Mouse (Mus musculus) neural tube, embryonic 12.5 days (tissue): ENCODE results near the gene Med28. TPM values are rescaled to one million over a fixed set of nuclear protein-coding genes. Genes with fewer than 3 reads are reported as not detected.

Experiments used
- ATAC-seq: fragments of 200-750 bp; cut with Nextera tagmentation; 2 replicates; pipeline ENCODE4 v1.8.0; 2017; ENCODE audit warnings: low read depth, mild to moderate bottlenecking, moderate TSS enrichment, moderate library complexity; ENCODE audit not compliant: low FRiP score
- H3K27ac ChIP-seq: fragments of 300-500 bp; sonication (generic); 2 replicates; pipeline ENCODE4 v1.5.1; 2016
- H3K27me3 ChIP-seq: fragments of 300-500 bp; sonication (generic); replicated peaks from 2 replicates; pipeline ENCODE4 v1.6.1; 2016; ENCODE audit warnings: mild to moderate bottlenecking
- H3K36me3 ChIP-seq: fragments of 300-500 bp; sonication (generic); 2 replicates; pipeline ENCODE4 v1.6.1; 2016; ENCODE audit warnings: mild to moderate bottlenecking
- H3K4me1 ChIP-seq: fragments of 300-500 bp; sonication (generic); 2 replicates; pipeline ENCODE4 v1.6.1; 2016
- H3K4me2 ChIP-seq: fragments of 300-500 bp; sonication (generic); replicated peaks from 2 replicates; pipeline ENCODE4 v1.6.1; 2016; ENCODE audit warnings: mild to moderate bottlenecking
- H3K4me3 ChIP-seq: fragments of 300-500 bp; sonication (generic); 2 replicates; pipeline ENCODE4 v1.5.1; 2016
- H3K9ac ChIP-seq: fragments of 300-500 bp; sonication (generic); 2 replicates; pipeline ENCODE4 v1.6.1; 2016; ENCODE audit warnings: mild to moderate bottlenecking
- H3K9me3 ChIP-seq: fragments of 300-500 bp; sonication (generic); 2 replicates; pipeline ENCODE4 v1.6.1; 2016; ENCODE audit warnings: mild to moderate bottlenecking
- WGBS: fragments of 180-500 bp; shearing (Covaris S2); methylation state at CpG from one replicate; pipeline ENCODE4 v1.1.7; 2016; 5-methylcytosine and 5-hydroxymethylcytosine counted together
- polyA plus RNA-seq: library from polyadenylated mRNA; unstranded; fragments of >200 nt; fragmentation: Nextera tagmentation; extraction: Ambion mirVana; gene quantifications from 2 replicates; pipeline ENCODE4 v1.2.1, GENCODE M21; 2016

Gene Med28
- polyA plus RNA-seq, 1 experiment from 2014 or later: 257 TPM

DNA sequence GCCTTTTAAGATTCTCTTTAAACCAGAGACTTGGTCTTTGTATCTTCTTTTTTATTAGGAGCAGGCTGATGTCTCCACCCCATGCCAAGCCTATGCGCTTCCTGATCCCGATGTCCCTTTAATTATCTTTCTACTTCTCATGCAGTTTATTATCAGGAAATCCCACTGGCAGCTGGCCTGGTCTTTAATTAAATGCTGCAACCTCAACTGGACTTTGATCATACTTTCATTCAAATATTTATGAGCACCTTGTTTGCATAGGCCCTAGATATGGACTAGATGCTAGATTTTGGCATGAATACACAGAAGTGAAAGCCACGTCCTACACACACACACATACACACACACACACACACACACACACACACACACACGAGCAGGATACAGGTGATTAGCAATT lies 28.3 kb upstream of the Med28 start:
- no peak for ATAC-seq
- Histone ChIP-seq H3K27me3 (no peaks in the 10 kb centered on the region), H3K4me2 (no peak overlapping the region), H3K4me3 (no peak overlapping the region), H3K9me3 (no peaks in the 10 kb centered on the region), H3K27ac (no peak overlapping the region), H3K36me3 (peaks cover 3% of the 10 kb centered on the region; the same call in 1 of the 2 replicates), H3K9ac (no peak overlapping the region), H3K4me1 (peaks cover 7% of the 10 kb centered on the region; the same call in 1 of the 2 replicates)
- 77% methylated on average over 4 of the region's 4 CpGs for WGBS

DNA sequence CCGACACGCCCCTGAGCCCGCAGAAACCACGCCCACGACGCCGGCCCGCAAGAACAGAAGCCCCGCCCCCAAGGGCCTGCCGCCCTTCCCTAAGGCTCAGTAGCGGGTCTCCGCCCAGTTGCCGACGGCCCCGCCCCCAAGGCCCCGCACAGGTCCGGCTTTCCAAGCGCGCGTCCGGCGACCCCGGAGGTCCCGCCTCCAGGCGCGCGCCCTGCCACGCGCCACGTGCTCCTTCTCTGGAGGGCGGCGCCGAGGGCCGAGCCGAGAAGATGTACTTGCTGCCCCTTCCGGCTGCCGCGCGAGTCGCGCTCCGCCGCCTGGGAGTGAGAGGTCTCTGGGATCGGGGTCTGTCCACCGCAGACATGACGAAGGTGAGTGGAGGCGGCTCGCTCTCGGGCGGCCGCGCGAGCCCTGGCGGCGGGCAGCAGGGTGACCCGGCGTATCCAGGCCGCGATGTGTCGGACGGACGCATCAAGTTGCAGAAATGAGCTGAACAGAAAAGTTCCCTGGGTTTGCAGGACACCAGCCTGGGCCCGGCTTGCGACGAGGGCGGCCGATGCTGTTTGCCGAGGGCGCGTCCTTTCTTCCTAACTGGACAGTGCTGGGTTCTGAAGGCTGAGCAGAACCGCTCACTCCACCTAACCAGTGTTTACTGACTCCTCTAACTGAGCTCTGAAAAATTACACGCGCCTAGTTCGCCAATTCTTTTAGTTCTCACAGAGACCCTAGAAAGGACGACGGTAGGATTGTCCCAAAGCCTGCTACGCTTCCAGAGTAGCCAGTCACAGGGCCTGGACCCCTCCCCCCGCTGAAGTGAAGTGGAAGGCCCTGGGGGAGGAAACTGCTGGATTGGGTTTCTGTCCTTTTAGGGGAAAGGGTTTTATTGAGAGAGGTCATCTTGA lies 26.6 kb upstream of the Med28 start, which contains the start of gene Lap3:
Lap3 (plus strand) TSS at position 184 of the 902 bp plus-strand sequence.
- H3K4me3 ChIP-seq: peak within 1 kb of the TSS; percentile 58
- no peaks in the 10 kb centered on the region for H3K27me3 ChIP-seq
- H3K36me3 ChIP-seq: peaks cover 17% of the 10 kb centered on the region
- WGBS: under 1% methylated on average over 78 of the region's 78 CpGs
- H3K9me3 ChIP-seq: no peaks in the 10 kb centered on the region
- H3K4me1 ChIP-seq: peaks cover 7% of the 10 kb centered on the region; the same call in 1 of the 2 replicates
- peak; percentile 96 for ATAC-seq
- peak within 1 kb of the TSS; percentile 61 for H3K9ac ChIP-seq
- H3K27ac ChIP-seq: no peak within 1 kb of the TSS
- H3K4me2 ChIP-seq: peak within 1 kb of the TSS; percentile 76

GRCm38 (mm10) chr5:45494093-45494755 lies 25.8 kb upstream of the Med28 start:
- H3K9ac ChIP-seq: peak overlapping the region; percentile 61
- peak overlapping the region; percentile 76 for H3K4me2 ChIP-seq
- WGBS: 61% methylated on average over 9 of the region's 9 CpGs
- ATAC-seq: no peak
- H3K4me3 ChIP-seq: peak overlapping the region; percentile 58
- peaks cover 7% of the 10 kb centered on the region; the same call in 1 of the 2 replicates for H3K4me1 ChIP-seq
- no peaks in the 10 kb centered on the region for H3K27me3 ChIP-seq
- H3K27ac ChIP-seq: no peak overlapping the region
- H3K36me3 ChIP-seq: peaks cover 24% of the 10 kb centered on the region
- H3K9me3 ChIP-seq: no peaks in the 10 kb centered on the region

- Histone ChIP-seq H3K36me3 (peaks cover 27% of the 10 kb centered on the region), H3K4me3 (no peak overlapping the region), H3K27ac (no peak overlapping the region), H3K4me2 (no peak overlapping the region), H3K9ac (no peak overlapping the region), H3K9me3 (no peaks in the 10 kb centered on the region), H3K27me3 (no peaks in the 10 kb centered on the region), H3K4me1 (peaks cover 7% of the 10 kb centered on the region; the same call in 1 of the 2 replicates)
- WGBS: 96% methylated on average over 3 of the region's 3 CpGs
- no peak for ATAC-seq
These were observed 24.5 kb upstream of the Med28 start for GRCm38 (mm10) chr5:45495429-45495975.

DNA sequence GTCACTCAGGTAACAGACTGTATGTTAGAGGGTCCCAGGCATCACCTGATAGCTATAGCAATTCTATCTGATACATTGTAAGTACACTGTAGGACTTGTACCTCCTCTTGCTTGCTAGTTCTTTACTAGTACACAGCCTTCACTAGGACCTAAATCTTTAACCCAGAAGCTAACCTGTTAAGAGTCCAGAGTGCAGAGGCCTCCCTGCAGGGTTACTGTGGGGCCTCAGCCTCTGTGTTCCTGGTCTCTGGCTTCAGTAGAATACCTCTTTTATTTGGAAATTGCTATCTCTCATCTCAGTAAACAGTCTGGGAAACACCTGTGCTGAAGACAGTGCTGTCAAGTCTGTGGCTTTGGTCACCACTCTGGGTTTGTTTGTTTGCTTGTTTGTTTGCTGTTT lies 24.0 kb upstream of the Med28 start:
- Histone ChIP-seq H3K4me3 (no peak overlapping the region), H3K27me3 (no peaks in the 10 kb centered on the region), H3K9me3 (no peaks in the 10 kb centered on the region), H3K27ac (no peak overlapping the region), H3K4me1 (peaks cover 7% of the 10 kb centered on the region; the same call in 1 of the 2 replicates), H3K9ac (no peak overlapping the region), H3K4me2 (no peak overlapping the region), H3K36me3 (peaks cover 27% of the 10 kb centered on the region)
- no peak for ATAC-seq

- H3K4me2 ChIP-seq: no peak overlapping the region
- no peak overlapping the region for H3K9ac ChIP-seq
- no peak overlapping the region for H3K4me3 ChIP-seq
- H3K27me3 ChIP-seq: no peaks in the 10 kb centered on the region
- H3K27ac ChIP-seq: no peak overlapping the region
- 92% methylated on average over 4 of the region's 4 CpGs for WGBS
- H3K4me1 ChIP-seq: peaks cover 7% of the 10 kb centered on the region; the same call in 1 of the 2 replicates
- peaks cover 27% of the 10 kb centered on the region for H3K36me3 ChIP-seq
- no peaks in the 10 kb centered on the region for H3K9me3 ChIP-seq
- no peak for ATAC-seq
These were observed 23.6 kb upstream of the Med28 start for GRCm38 (mm10) chr5:45496479-45496878.

DNA sequence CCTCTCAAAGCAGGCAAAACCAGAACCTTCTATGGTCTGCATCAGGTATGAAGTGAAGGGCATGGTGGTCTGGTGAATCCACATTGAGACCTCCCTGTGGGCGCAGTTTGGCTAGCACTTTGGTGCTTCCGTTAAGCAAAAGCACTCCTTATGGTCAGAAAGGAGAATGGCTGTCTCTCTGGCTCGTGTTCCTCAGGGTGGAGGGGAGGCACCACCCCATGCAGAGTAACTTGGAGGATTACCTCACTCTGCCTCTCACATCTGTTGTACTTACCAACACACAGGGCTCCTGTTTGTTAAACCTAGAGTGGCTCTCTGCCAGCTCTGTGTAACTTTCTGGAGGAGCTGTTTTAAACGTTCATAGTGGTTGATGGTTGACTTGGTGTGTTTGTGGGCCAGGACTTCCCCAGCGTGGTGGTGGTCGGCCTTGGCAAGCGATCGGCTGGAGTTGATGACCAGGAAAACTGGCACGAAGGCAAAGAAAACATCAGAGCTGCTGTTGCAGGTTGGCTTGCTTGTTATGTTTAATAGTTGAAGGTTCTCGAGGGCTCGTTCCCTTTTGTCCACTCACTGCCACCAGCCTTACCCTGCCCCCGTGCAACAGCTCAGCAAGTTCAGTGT lies 23.0 kb upstream of the Med28 start:
- H3K4me2 ChIP-seq: no peak overlapping the region
- no peaks in the 10 kb centered on the region for H3K27me3 ChIP-seq
- no peaks in the 10 kb centered on the region for H3K9me3 ChIP-seq
- H3K9ac ChIP-seq: no peak overlapping the region
- H3K27ac ChIP-seq: no peak overlapping the region
- WGBS: 93% methylated on average over 12 of the region's 12 CpGs
- no peak for ATAC-seq
- H3K4me3 ChIP-seq: no peak overlapping the region
- peaks cover 31% of the 10 kb centered on the region for H3K36me3 ChIP-seq
- peaks cover 7% of the 10 kb centered on the region; the same call in 1 of the 2 replicates for H3K4me1 ChIP-seq

- H3K9ac ChIP-seq: no peak overlapping the region
- no peaks in the 10 kb centered on the region for H3K9me3 ChIP-seq
- H3K36me3 ChIP-seq: peaks cover 31% of the 10 kb centered on the region
- H3K27me3 ChIP-seq: no peaks in the 10 kb centered on the region
- no peak for ATAC-seq
- 96% methylated on average over 5 of the region's 5 CpGs for WGBS
- H3K4me3 ChIP-seq: no peak overlapping the region
- H3K4me2 ChIP-seq: no peak overlapping the region
- H3K27ac ChIP-seq: no peak overlapping the region
- H3K4me1 ChIP-seq: peaks cover 7% of the 10 kb centered on the region; the same call in 1 of the 2 replicates
These were observed 22.5 kb upstream of the Med28 start for GRCm38 (mm10) chr5:45497564-45497963.

- WGBS: 83% methylated on average over 7 of the region's 7 CpGs
- Histone ChIP-seq H3K27ac (no peak overlapping the region), H3K27me3 (no peaks in the 10 kb centered on the region), H3K9ac (no peak overlapping the region), H3K36me3 (peaks cover 48% of the 10 kb centered on the region), H3K4me3 (no peak overlapping the region), H3K9me3 (no peaks in the 10 kb centered on the region), H3K4me2 (no peak overlapping the region), H3K4me1 (no peaks in the 10 kb centered on the region)
- no peak for ATAC-seq
These were observed 10.0 kb upstream of the Med28 start for GRCm38 (mm10) chr5:45510071-45510470.

- Histone ChIP-seq H3K4me1 (no peaks in the 10 kb centered on the region), H3K27ac (no peak overlapping the region), H3K9me3 (no peaks in the 10 kb centered on the region), H3K4me2 (no peak overlapping the region), H3K9ac (no peak overlapping the region), H3K36me3 (peaks cover 24% of the 10 kb centered on the region), H3K4me3 (no peak overlapping the region), H3K27me3 (no peaks in the 10 kb centered on the region)
- no peak for ATAC-seq
- 88% methylated on average over 6 of the region's 6 CpGs for WGBS
These were observed 7.1 kb upstream of the Med28 start for GRCm38 (mm10) chr5:45512908-45513307.

DNA sequence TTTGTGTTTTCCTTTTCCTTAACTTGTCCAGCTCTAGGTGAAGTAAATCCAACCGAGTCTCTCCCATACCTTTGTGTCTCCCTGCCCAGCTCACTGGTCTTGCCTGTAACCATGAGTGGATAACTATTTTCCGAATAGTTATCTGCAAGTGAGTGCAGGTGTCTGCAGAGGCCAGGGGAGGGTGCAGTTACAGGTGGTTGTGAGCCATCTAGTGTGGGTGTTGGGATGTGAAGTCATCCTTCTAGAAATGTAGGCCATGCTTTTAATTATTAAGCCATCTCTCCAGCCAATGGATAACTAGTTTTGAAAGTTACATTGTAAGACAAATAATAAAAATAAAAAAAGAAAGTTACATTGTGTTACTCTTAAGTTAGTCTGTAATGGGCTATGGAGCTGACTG lies 6.5 kb upstream of the Med28 start:
- 96% methylated on average over 2 of the region's 2 CpGs for whole genome bisulfite sequencing
- Histone ChIP-seq H3K27ac (no peak overlapping the region), H3K9ac (no peak overlapping the region), H3K4me1 (no peaks in the 10 kb centered on the region), H3K36me3 (peaks cover 23% of the 10 kb centered on the region), H3K4me3 (no peak overlapping the region), H3K4me2 (no peak overlapping the region), H3K27me3 (no peaks in the 10 kb centered on the region), H3K9me3 (no peaks in the 10 kb centered on the region)
- no peak for ATAC-seq

DNA sequence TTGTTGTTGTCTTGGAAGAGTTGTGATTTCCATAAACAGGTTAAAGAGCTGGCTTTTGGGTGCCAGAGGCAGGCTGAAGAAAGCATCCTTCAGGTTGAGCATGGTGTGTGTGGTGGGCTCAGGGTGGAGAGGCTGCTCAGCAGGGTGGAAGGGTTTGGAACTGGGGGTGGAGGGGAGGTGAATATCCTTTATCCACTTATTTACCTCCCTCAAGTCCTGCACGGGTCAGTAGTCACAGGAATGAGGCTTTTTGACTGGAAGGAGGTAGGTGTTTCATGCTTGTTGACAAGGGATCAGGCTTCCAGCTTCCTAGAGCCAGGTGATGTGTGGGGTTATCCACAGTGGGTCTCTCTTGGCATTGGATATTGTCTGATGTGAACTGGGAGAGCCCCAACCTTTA lies 5.4 kb upstream of the Med28 start:
- no peak overlapping the region for H3K9ac ChIP-seq
- H3K9me3 ChIP-seq: no peaks in the 10 kb centered on the region
- 88% methylated on average over 1 of the region's 1 CpGs for whole genome bisulfite sequencing
- peaks cover 19% of the 10 kb centered on the region for H3K36me3 ChIP-seq
- H3K4me1 ChIP-seq: no peaks in the 10 kb centered on the region
- no peaks in the 10 kb centered on the region for H3K27me3 ChIP-seq
- no peak overlapping the region for H3K4me3 ChIP-seq
- no peak overlapping the region for H3K27ac ChIP-seq
- no peak for ATAC-seq
- H3K4me2 ChIP-seq: no peak overlapping the region
